Mouse (Mus musculus) B cell, adult 67 days (primary cell): ENCODE data around the gene Bhlhe40. TPM values are rescaled to one million over a fixed set of nuclear protein-coding genes. Genes with fewer than 3 reads are reported as not detected.

Experiments used
- total RNA-seq, 2 experiments: library from RNA; stranded (reverse); gene quantifications; 4 replicates each; pipeline ENCODE4 v1.2.4; 2023

Gene Bhlhe40
- 100 to 1,000 TPM; 191 to 217 TPM for total RNA-seq

DNA sequence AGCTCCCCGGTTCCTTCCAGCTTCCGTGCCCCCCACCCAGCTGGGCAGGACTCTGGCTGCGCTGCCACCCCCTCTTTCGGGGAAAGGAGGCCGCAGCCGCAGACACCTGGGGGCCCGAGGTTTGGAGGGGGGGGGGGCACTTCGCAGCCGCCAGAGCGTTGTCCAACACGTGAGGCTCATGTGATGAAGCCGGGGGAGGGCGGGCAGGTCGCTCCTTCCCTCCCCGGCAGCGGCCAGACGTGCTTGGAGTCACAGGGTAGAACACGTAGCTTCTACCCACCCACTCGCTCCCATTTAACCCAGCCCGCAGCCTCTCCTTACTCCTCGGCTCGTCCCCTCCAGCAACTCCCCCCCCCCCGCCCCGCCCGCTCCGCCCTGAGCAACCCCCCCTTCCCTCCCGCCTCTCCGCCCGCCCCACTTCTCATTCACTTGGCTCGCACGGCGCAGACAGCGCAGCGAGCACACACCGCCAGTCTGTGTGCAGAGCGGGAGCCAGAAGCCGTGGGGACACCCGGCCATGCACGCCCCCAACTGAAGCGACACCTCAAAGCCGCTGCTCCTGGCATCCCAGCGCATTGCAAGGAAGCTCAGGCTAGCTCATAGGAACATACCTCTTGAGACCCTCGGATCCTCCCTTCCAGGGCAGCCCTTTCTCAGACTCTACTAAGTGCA, at the start of gene Bhlhe40:
Gene Bhlhe40, plus strand, starts transcription at position 424 of the 672 bp plus-strand sequence.

Other genes with a start within 250 kb of the Bhlhe40 start
- gene Arl8b, start 122.5 kb downstream of the Bhlhe40 start, total RNA-seq, result 10 to 100 TPM; 55.2 to 61.0 TPM
- gene Edem1, start 168.0 kb downstream of the Bhlhe40 start, total RNA-seq, result 100 to 1,000 TPM; 118 to 134 TPM